Mouse (Mus musculus): ENCODE measurements around the gene Tmem179b. TPM values are rescaled to one million over a fixed set of nuclear protein-coding genes. Genes with fewer than 3 reads are reported as not detected.
A peak's percentile ranks its signal among the peaks of the same experiment; 100 is the strongest.
"Not testable (repeated sequence)": the region's sequence is repeated elsewhere in the genome, so short reads cannot be mapped to it uniquely, and the experiment has no call there.

Gene Tmem179b
- total RNA-seq, 2 experiments from 2014 or later, result 14.8 to 16.4 TPM

DNA sequence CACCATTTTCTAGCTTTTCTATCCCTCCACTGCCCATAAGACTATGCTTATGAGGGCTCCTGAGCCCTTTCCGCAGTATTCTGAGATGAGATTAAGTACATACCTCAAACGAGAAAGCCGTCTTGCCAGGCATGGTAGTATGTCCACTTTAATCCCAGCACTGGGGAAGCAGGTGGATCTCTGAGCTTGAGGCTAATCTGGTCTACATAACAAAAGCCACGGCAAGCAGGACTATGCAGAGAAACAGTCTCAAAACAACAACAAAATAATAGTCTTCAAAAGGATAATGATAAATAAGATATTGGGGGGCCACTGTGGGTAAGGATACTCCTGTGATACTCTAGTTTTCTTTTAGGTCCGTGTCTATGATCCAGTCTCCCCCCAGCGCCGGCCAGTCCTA, 35.4 kb downstream of the Tmem179b start:
- DNase-seq (ENCODE audit: low spot score), result no peak
- intact Hi-C loops (cut with DNase I), result loop anchor here (2.0 kb wide), 1 partner anchor 14 kb away; no protein-coding TSS in a partner anchor

GRCm38 (mm10) chr19:8736160-8736467, 38.2 kb downstream of the Tmem179b start:
- no peak for DNase-seq (ENCODE audit: low spot score)
- intact Hi-C loops (cut with DNase I), result no loop called here

GRCm38 (mm10) chr19:8735389-8736159, 38.7 kb downstream of the Tmem179b start, which contains the start of gene Wdr74:
Gene Wdr74, plus strand, starts transcription at chr19:8735827.
- peak; percentile 79 for DNase-seq (ENCODE audit: low spot score)
- intact Hi-C loops (cut with DNase I), result no loop called here

- intact Hi-C loops (cut with DNase I), result no loop called here
- no peak for DNase-seq (ENCODE audit: low spot score)
Measured at GRCm38 (mm10) chr19:8734334-8734733, 39.9 kb downstream of the Tmem179b start.

DNA sequence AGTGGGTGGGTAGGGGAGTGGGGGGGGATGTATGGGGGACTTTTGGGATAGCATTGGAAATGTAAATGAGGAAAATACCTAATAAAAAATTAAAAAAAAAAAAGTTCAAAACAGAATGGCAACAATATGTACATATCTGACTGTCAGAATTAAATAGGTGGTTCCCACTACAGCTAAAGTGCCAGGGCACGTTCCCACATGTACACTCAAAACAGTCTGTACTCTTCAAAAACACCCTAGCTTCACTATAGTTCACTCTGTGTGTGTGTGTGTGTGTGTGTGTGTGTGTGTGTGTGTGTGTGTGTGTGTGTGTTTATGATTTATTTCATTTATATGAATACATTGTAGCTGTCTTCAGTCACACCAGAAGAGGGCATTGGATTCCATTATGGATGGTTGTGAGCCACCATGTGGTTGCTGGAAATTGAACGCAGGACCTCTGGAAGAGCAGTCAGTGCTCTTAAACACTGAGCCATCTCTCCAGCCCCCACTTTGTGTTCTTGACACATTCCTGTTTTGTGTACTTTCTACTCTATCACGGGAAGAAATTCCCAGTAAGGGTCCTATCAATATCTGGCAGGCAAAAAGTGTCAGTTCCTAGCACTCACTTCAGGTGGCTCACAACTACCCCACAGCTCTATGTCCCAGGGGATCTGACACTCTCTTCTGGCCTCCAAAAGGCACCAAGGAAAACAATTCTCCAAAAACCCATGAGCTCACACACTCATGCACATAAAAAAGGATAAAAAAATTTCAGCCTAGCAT, 45.8 kb downstream of the Tmem179b start:
- not testable (repeated sequence) for DNase-seq (ENCODE audit: low spot score)

DNA sequence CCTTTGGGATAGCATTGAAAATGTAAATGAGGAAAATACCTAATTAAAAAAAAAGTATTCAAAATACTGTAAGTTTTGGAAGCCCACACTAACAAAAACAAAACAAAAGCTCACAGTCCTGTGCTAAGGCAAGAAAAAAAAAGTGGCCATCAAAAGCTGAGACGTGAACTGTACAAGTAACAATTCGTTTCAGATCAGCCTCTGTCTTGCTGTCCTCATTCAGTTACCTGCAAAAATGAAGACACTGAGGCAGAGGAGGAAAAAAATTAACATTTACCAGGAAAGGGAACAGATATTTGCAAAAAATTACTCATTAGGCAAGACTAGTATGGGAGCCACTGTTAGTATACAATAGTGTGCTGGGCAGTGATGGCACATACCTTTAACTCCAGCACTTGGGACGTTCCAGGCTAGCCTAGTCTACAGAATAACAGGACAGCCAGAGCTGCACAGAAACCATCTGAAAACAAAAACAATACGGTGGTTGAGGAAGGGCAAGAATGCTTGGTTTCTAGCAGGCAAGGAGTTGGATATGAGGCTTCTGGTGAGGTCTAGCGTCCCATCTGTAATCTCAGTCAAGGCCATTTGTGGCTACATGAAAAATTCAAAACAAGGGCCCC, 46.7 kb downstream of the Tmem179b start:
- DNase-seq (ENCODE audit: low spot score), result no peak
- intact Hi-C loops (cut with DNase I), result no loop called here

More for the DNA sequence above, 45.8 kb downstream of the Tmem179b start:
- intact Hi-C loops (cut with DNase I), result not testable (repeated sequence)

GRCm38 (mm10) chr19:8726609-8727390, 47.5 kb downstream of the Tmem179b start:
- intact Hi-C loops (cut with DNase I), result no loop called here

GRCm38 (mm10) chr19:8725081-8725613, 49.1 kb downstream of the Tmem179b start:
- intact Hi-C loops (cut with DNase I), result loop anchor here (2.0 kb wide), 1 partner anchor 14 kb away; no protein-coding TSS in a partner anchor

More at GRCm38 (mm10) chr19:8726609-8727390, 47.5 kb downstream of the Tmem179b start:
- DNase-seq (ENCODE audit: low spot score), result no peak

DNA sequence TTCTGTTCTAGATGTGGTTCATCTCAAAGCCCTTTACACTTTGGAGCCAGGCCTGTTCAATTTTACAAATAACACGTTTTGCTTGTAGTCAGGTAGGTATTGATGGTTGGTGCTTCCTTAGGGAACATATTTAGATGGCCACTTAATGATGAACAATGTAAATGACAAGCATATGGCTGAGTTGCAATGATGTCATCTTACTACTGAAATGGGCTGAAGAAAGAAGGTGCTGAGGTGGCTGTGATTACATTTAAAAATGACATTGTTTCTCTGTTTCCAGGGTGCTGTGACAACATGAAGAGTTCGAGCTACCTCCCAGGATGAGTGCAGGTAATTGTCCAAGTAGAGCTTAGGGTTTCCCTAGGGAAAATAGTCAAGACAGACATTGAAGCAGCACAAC, 49.9 kb downstream of the Tmem179b start:
- intact Hi-C loops (cut with DNase I), result loop anchor here (2.0 to 5.0 kb wide), 2 partner anchors 14 to 93 kb away; partner anchors contain the start of gene Ttc9c
- no peak for DNase-seq (ENCODE audit: low spot score)

More at GRCm38 (mm10) chr19:8725081-8725613, 49.1 kb downstream of the Tmem179b start:
- no peak for DNase-seq (ENCODE audit: low spot score)

DNA sequence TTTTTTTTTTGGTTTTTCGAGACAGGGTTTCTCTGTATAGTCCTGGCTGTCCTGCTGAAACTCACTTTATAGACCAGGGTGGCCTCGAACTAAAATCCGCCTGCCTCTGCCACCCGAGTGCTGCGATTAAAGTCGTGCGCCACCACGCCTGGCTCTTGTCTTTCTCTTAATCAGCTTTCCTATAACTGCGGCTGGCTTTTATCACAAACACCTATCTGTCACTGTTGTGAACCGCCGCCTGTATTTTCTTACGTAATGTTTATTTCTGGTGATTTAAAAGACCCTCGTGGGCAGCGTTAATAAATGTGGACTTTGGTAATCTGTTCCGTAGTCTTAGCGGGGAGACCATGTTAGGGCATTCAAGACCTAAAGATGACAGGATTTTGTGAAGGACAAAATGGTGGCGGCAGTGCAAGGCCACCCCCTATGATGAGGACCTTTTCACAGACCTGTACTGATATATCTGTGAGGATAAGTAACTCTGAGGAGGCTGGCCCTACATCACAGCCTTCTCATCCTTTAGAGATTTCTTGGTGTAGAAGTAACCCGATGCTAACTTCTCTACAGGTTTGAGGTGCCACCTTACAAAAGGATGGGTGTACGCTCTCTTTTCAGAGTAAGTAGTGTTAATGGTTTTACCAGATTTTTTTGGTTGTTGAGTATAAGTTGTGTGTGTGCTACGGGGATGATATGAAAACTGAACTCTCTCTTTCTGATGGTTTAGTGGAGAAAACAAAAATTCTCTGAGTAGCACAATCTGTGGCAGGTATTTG, 50.5 kb downstream of the Tmem179b start:
- DNase-seq (ENCODE audit: low spot score), result no peak
- intact Hi-C loops (cut with DNase I), result loop anchor here (2.0 to 5.0 kb wide), 2 partner anchors 15 to 94 kb away; partner anchors contain the start of gene Ttc9c

- intact Hi-C loops (cut with DNase I), result loop anchor here (5.0 kb wide), 1 partner anchor 94 kb away; the partner anchor contains the start of gene Ttc9c
- DNase-seq (ENCODE audit: low spot score), result peak; percentile 96
Measured at GRCm38 (mm10) chr19:8722907-8723573, 51.2 kb downstream of the Tmem179b start, which contains the start of gene Slc3a2. Gene Slc3a2, minus strand, starts transcription at chr19:8723369.

- no peak for DNase-seq (ENCODE audit: low spot score)
- intact Hi-C loops (cut with DNase I), result loop anchor here (5.0 kb wide), 1 partner anchor 95 kb away; the partner anchor contains the start of gene Ttc9c
Measured at GRCm38 (mm10) chr19:8722559-8722906, 51.7 kb downstream of the Tmem179b start.

Small RNAs within 50 kb of the gene (microRNA-seq; reads per million reads assigned to microRNA genes)
- gene Mir6992, result not detected

Other genes starting within 250 kb of the Tmem179b start
- gene Slc22a8, start 183.2 kb downstream of the Tmem179b start, total RNA-seq (2021), result not detected
- gene Slc22a6, start 156.4 kb downstream of the Tmem179b start, total RNA-seq (2021), result not detected
- gene Chrm1, start 110.7 kb downstream of the Tmem179b start, total RNA-seq (2021), result not detected
- 10 to 100 TPM; 36.1 to 38.0 TPM for gene Slc3a2, start 51.1 kb downstream of the Tmem179b start, total RNA-seq (2021)
- 10 to 100 TPM; 17.9 to 18.9 TPM for gene Wdr74, start 38.6 kb downstream of the Tmem179b start, total RNA-seq (2021)
- not detected for gene 1700092M07Rik, start 33.7 kb downstream of the Tmem179b start, total RNA-seq (2021)
- gene Stx5a, start 33.1 kb downstream of the Tmem179b start, total RNA-seq (2021), result 10 to 100 TPM; 27.6 to 31.0 TPM
- gene Nxf1, start 17.4 kb downstream of the Tmem179b start, total RNA-seq (2021), result 10 to 100 TPM; 37.5 to 48.1 TPM
- gene Tmem223, start 3.5 kb downstream of the Tmem179b start, total RNA-seq (2021), result 100 to 1,000 TPM; 108 to 110 TPM
- gene Taf6l, start 11.9 kb upstream of the Tmem179b start, total RNA-seq (2021), result 1 to 10 TPM; 7.4 to 7.6 TPM
- 10 to 100 TPM; 53.4 to 62.4 TPM for gene Polr2g, start 24.1 kb upstream of the Tmem179b start, total RNA-seq (2021)
- 1 to 10 TPM; 1.9 to 2.1 TPM for gene Zbtb3, start 28.1 kb upstream of the Tmem179b start, total RNA-seq (2021)
- 10 to 100 TPM; 12.5 to 15.8 TPM for gene Ttc9c, start 44.9 kb upstream of the Tmem179b start, total RNA-seq (2021)
- 10 to 100 TPM; 42.5 to 49.4 TPM for gene Hnrnpul2, start 45.5 kb upstream of the Tmem179b start, total RNA-seq (2021)
- not detected for gene AC129217.1, start 55.3 kb upstream of the Tmem179b start, total RNA-seq (2021)
- gene Bscl2, start 63.0 kb upstream of the Tmem179b start, total RNA-seq (2021), result 10 to 100 TPM; 23.9 to 24.0 TPM
- gene Gng3, start 64.7 kb upstream of the Tmem179b start, total RNA-seq (2021), result not detected
- 1 to 10 TPM; 3.3 to 4.9 TPM for gene Lrrn4cl, start 76.3 kb upstream of the Tmem179b start, total RNA-seq (2021)
- gene Ubxn1, start 97.0 kb upstream of the Tmem179b start, total RNA-seq (2021), result 100 to 1,000 TPM; 113 to 124 TPM
- 10 to 100 TPM; 59.3 to 60.1 TPM for gene Uqcc3, start 106.5 kb upstream of the Tmem179b start, total RNA-seq (2021)
- 1 to 10 TPM; 1.4 to 5.9 TPM for gene Lbhd1, start 109.3 kb upstream of the Tmem179b start, total RNA-seq (2021)
- not detected for gene Gm49403, start 109.5 kb upstream of the Tmem179b start, total RNA-seq (2021)
- gene 1810009A15Rik, start 114.4 kb upstream of the Tmem179b start, total RNA-seq (2021), result 10 to 100 TPM; 17.6 to 19.8 TPM
- 1 to 10 TPM in 1 of 2 experiments, under 1 TPM in 1; 0.68 to 2.0 TPM for gene Gm49416, start 114.5 kb upstream of the Tmem179b start, total RNA-seq (2021)
- gene Ints5, start 118.5 kb upstream of the Tmem179b start, total RNA-seq (2021), result 10 to 100 TPM; 11.2 to 11.8 TPM
- 10 to 100 TPM; 55.6 to 58.7 TPM for gene Ganab, start 123.6 kb upstream of the Tmem179b start, total RNA-seq (2021)
- 10 to 100 TPM; 35.9 to 36.7 TPM for gene B3gat3, start 145.9 kb upstream of the Tmem179b start, total RNA-seq (2021)
- 10 to 100 TPM; 22.0 to 23.6 TPM for gene Rom1, start 154.9 kb upstream of the Tmem179b start, total RNA-seq (2021)
- 1 to 10 TPM; 8.9 to 9.1 TPM for gene Eml3, start 155.1 kb upstream of the Tmem179b start, total RNA-seq (2021)
- 10 to 100 TPM; 29.5 to 32.3 TPM for gene Mta2, start 167.4 kb upstream of the Tmem179b start, total RNA-seq (2021)
- 1 to 10 TPM; 7.2 to 8.8 TPM for gene Tut1, start 179.4 kb upstream of the Tmem179b start, total RNA-seq (2021)
- gene Eef1g, start 192.6 kb upstream of the Tmem179b start, total RNA-seq (2021), result 100 to 1,000 TPM; 241 to 256 TPM
- 100 to 1,000 TPM; 283 to 326 TPM for gene Ahnak, start 214.8 kb upstream of the Tmem179b start, total RNA-seq (2021)